Mouse (Mus musculus): ENCODE measurements around the gene Mpzl1. TPM values are rescaled to one million over a fixed set of nuclear protein-coding genes. Genes with fewer than 3 reads are reported as not detected.

The Mpzl1 gene
- total and polyA plus RNA-seq, 3 experiments: 15.1 to 19.7 (median 18.3) TPM

DNA sequence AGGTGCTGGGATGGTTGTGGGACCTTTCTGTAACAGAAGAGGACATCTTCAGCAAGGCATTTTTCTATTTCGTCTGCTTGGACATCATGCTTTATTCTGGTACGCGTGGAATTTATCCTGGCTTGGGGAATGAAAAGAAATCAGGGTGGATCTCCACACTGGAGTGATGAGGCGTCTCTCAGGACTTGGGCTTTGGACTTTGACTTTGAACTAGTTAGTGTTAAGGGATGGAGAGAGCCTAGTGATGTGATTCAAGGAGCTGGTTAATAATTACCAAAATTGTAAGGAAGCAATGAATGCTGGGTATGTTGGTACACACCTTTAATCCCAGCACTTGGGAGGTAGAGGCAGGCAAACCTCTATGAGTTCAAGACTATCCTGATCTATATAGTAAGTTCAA lies 69.1 kb downstream of the Mpzl1 start:
- TF ChIP-seq EP300 (IDR thresholded peaks at IDR 0.05; ENCODE audit: insufficient read depth, low read depth, low read length): no peak
- TF ChIP-seq POLR2A (IDR thresholded peaks at IDR 0.05; ENCODE audit: insufficient read depth, low read depth, low read length): no peak
- TF ChIP-seq CTCF (IDR thresholded peaks at IDR 0.05): no peak
- no peak for DNase-seq
- WGBS: 93% methylated on average over 4 of the region's 4 CpGs
- Histone ChIP-seq H3K27me3 (ENCODE audit: control insufficient read depth, insufficient read depth, low read length) (no peaks in the 10 kb centered on the region), H3K9ac (ENCODE audit: low read depth, low read length) (no peak overlapping the region), H3K27ac (no peak overlapping the region), H3K4me3 (no peak overlapping the region), H3K4me1 (ENCODE audit: control insufficient read depth, insufficient read depth, low read length) (no peaks in the 10 kb centered on the region), H3K79me2 (replicated peaks; ENCODE audit: control insufficient read depth, insufficient read depth, low read length) (no peaks in the 10 kb centered on the region), H3K36me3 (ENCODE audit: control insufficient read depth, insufficient read depth, low read length) (no peaks in the 10 kb centered on the region)
- intact Hi-C loops (cut with DNase I): no loop called here

- TF ChIP-seq EP300 (IDR thresholded peaks at IDR 0.05; ENCODE audit: insufficient read depth, low read depth, low read length) (no peak), POLR2A (IDR thresholded peaks at IDR 0.05; ENCODE audit: insufficient read depth, low read depth, low read length) (no peak), CTCF (IDR thresholded peaks at IDR 0.05) (no peak)
- H3K79me2 ChIP-seq (replicated peaks; ENCODE audit: control insufficient read depth, insufficient read depth, low read length): no peaks in the 10 kb centered on the region
- H3K9ac ChIP-seq (ENCODE audit: low read depth, low read length): no peak overlapping the region
- 82% methylated on average over 9 of the region's 9 CpGs for WGBS
- H3K4me3 ChIP-seq: no peak overlapping the region
- DNase-seq: no peak
- H3K4me1 ChIP-seq (ENCODE audit: control insufficient read depth, insufficient read depth, low read length): peaks cover 2% of the 10 kb centered on the region; the same call in 1 of the 2 replicates
- H3K27me3 ChIP-seq (ENCODE audit: control insufficient read depth, insufficient read depth, low read length): no peaks in the 10 kb centered on the region
- intact Hi-C loops (cut with DNase I): no loop called here
- no peak overlapping the region for H3K27ac ChIP-seq
- no peaks in the 10 kb centered on the region for H3K36me3 ChIP-seq (ENCODE audit: control insufficient read depth, insufficient read depth, low read length)
Observed at GRCm38 (mm10) chr1:165559073-165559472, 75.3 kb downstream of the Mpzl1 start.

- peaks cover 2% of the 10 kb centered on the region; the same call in 1 of the 2 replicates for H3K4me1 ChIP-seq (ENCODE audit: control insufficient read depth, insufficient read depth, low read length)
- no peaks in the 10 kb centered on the region for H3K79me2 ChIP-seq (replicated peaks; ENCODE audit: control insufficient read depth, insufficient read depth, low read length)
- H3K9ac ChIP-seq (ENCODE audit: low read depth, low read length): no peak overlapping the region
- no peaks in the 10 kb centered on the region for H3K36me3 ChIP-seq (ENCODE audit: control insufficient read depth, insufficient read depth, low read length)
- H3K27ac ChIP-seq: no peak overlapping the region
- 14% methylated on average over 2 of the region's 2 CpGs for WGBS
- TF ChIP-seq POLR2A (IDR thresholded peaks at IDR 0.05; ENCODE audit: insufficient read depth, low read depth, low read length) (no peak), EP300 (IDR thresholded peaks at IDR 0.05; ENCODE audit: insufficient read depth, low read depth, low read length) (no peak), CTCF (IDR thresholded peaks at IDR 0.05) (no peak)
- DNase-seq: no peak
- H3K4me3 ChIP-seq: no peak overlapping the region
- no peaks in the 10 kb centered on the region for H3K27me3 ChIP-seq (ENCODE audit: control insufficient read depth, insufficient read depth, low read length)
- intact Hi-C loops (cut with DNase I): no loop called here
Observed at GRCm38 (mm10) chr1:165556711-165557110, 77.6 kb downstream of the Mpzl1 start.

Other genes with a start within 250 kb of the Mpzl1 start
- 100 to 1,000 TPM in 1 of 2 experiments, 10 to 100 TPM in 1; 93.6 to 112 TPM for gene Dcaf6, start 174.1 kb downstream of the Mpzl1 start, total RNA-seq (2021)
- 43.3 and 69.8 TPM in 2 replicates for gene Dcaf6, start 174.1 kb downstream of the Mpzl1 start, polyA plus RNA-seq (2012; rRNA removed)
- 100 to 1,000 TPM; 547 to 629 TPM for gene Mpc2, start 173.9 kb downstream of the Mpzl1 start, total RNA-seq (2021)
- 253 and 315 TPM in 2 replicates for gene Mpc2, start 173.9 kb downstream of the Mpzl1 start, polyA plus RNA-seq (2012; rRNA removed)
- gene Adcy10, start 149.4 kb downstream of the Mpzl1 start, total RNA-seq (2021): under 1 TPM in 1 of 2 experiments, not detected in 1; 0.05 TPM
- 0.18 and 0.32 TPM in 2 replicates for gene Adcy10, start 149.4 kb downstream of the Mpzl1 start, polyA plus RNA-seq (2012; rRNA removed)
- 10 to 100 TPM; 68.7 to 81.5 TPM for gene Rcsd1, start 75.2 kb upstream of the Mpzl1 start, total RNA-seq (2021)
- 57.2 and 86.2 TPM in 2 replicates for gene Rcsd1, start 75.2 kb upstream of the Mpzl1 start, polyA plus RNA-seq (2012; rRNA removed)
- 10 to 100 TPM; 85.7 to 93.3 TPM for gene Creg1, start 129.2 kb upstream of the Mpzl1 start, total RNA-seq (2021)
- 77.2 and 121 TPM in 2 replicates for gene Creg1, start 129.2 kb upstream of the Mpzl1 start, polyA plus RNA-seq (2012; rRNA removed)
- gene Cd247, start 154.1 kb upstream of the Mpzl1 start, total RNA-seq (2021): under 1 TPM; 0.52 to 0.76 TPM
- gene Cd247, start 154.1 kb upstream of the Mpzl1 start, polyA plus RNA-seq (2012; rRNA removed): 2.4 and 3.0 TPM in 2 replicates

Measured in heart, adult 2 months (tissue).